Mouse (Mus musculus): ENCODE results near the gene Agbl3.

DNA sequence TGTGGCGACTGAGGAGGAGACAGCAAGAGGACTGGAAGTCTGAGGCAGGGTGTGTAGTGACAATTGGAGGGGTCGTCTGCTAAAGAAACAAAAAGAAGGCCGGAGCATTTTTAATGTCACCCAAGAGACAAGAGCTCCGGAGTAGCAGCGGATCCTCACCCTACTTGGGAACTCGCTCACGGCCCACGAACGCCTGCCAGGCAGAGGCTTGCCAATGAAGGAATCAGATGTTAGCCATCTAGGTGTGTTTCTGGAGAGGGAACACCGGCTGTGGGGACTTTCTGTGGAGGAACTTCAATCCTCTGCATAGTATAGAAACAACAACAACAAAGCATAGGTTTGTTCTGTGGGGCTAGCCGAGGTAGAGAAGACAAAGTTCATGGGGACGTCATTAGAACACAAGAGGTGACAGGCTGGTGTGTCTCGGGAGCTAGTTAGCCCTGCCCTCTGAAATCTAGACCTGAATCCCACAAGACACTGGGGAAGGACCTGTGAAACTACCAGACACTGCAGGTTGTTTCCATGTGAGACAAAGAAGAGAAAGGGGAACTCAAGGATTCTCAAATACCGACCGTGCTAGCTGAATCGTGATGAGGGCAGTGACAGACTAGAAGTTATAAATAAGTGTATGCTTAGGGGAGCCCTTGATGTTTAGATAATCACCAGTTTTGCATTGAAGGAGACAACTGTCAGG lies 87.2 kb downstream of the Agbl3 start:
- TF ChIP-seq CTCF (IDR thresholded peaks at IDR 0.05; ENCODE audit: borderline replicate concordance, control insufficient read depth, extremely low read depth, insufficient read depth, low read length, poor library complexity) = no peak
- TF ChIP-seq POLR2A (IDR thresholded peaks at IDR 0.05; ENCODE audit: control insufficient read depth, extremely low read depth, insufficient read depth, low read length, poor library complexity) = no peak

All from thymus, adult 2 months (tissue).